Mouse (Mus musculus) C2C12 (cell line): Measurements from ENCODE around the gene Micu1.

ENCODE experiments used
- CEBPB ChIP-seq: IDR thresholded peaks from one replicate; pipeline ENCODE4 v1.6.1; 2011; ENCODE audit warnings: low read depth, mild to moderate bottlenecking, control low read depth, moderate library complexity
- CTCF ChIP-seq: IDR thresholded peaks from one replicate; pipeline ENCODE4 v1.5.1; 2011; ENCODE audit not compliant: control insufficient read depth, insufficient read depth, insufficient read length
- MAX ChIP-seq: IDR thresholded peaks from one replicate; pipeline ENCODE4 v1.6.1; 2011; ENCODE audit warnings: mild to moderate bottlenecking, control low read depth
- MYOD1 ChIP-seq: IDR thresholded peaks from one replicate; pipeline ENCODE4 v1.6.1; 2011; ENCODE audit warnings: low read depth; ENCODE audit not compliant: control insufficient read depth, insufficient read length
- MYOG ChIP-seq: IDR thresholded peaks from one replicate; pipeline ENCODE4 v1.6.1; 2011; ENCODE audit not compliant: control insufficient read depth, insufficient read length; ENCODE audit errors: extremely low read depth
- USF1 ChIP-seq: IDR thresholded peaks from one replicate; pipeline ENCODE4 v1.6.1; 2011; ENCODE audit warnings: low read depth, mild to moderate bottlenecking, control low read depth, moderate library complexity

DNA sequence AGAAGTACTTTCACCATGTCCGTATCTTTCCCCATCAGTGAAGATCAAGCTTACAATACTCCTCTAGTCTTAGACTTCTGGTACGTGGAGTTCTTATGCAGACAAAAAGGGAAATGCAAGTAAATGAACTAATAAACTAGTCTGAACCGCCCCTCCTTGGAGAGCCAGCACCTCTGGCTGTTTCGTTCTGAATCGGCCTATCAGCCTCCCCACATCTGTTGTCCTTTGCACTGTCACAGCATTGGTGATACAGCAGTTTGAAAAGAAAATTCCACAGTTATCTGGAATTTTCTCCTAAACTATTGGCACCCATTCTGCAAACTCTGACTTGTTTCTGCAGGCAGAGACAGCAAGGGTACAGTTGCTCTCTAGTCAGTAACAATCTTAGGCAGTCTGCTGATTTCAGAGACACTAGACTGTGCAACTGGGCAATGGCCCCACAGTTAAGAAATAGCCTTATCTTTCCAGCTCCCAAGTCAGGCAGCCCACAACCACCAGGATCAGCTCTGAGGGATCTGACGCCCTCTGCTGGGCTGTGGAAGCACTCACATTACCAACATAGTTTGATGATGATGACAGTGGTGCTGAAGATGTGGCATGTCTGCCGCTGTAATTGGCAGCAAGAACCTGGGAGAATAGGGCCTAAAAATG, 112.4 kb downstream of the Micu1 start:
- TF ChIP-seq CTCF (peak; percentile 60), MAX (no peak), CEBPB (no peak), MYOD1 (no peak), USF1 (no peak), MYOG (no peak)
